Mouse (Mus musculus): ENCODE results near the gene Csrp1.

Csrp1 gene

GRCm38 (mm10) chr1:135719983-135720382 is at the start of gene Csrp1:
Csrp1 (plus strand) TSS chr1:135720061.
- in situ Hi-C loops (cut with MboI, MseI) = loop anchor here (10.0 kb wide), 1 partner anchor 65 kb away; no protein-coding TSS in a partner anchor

DNA sequence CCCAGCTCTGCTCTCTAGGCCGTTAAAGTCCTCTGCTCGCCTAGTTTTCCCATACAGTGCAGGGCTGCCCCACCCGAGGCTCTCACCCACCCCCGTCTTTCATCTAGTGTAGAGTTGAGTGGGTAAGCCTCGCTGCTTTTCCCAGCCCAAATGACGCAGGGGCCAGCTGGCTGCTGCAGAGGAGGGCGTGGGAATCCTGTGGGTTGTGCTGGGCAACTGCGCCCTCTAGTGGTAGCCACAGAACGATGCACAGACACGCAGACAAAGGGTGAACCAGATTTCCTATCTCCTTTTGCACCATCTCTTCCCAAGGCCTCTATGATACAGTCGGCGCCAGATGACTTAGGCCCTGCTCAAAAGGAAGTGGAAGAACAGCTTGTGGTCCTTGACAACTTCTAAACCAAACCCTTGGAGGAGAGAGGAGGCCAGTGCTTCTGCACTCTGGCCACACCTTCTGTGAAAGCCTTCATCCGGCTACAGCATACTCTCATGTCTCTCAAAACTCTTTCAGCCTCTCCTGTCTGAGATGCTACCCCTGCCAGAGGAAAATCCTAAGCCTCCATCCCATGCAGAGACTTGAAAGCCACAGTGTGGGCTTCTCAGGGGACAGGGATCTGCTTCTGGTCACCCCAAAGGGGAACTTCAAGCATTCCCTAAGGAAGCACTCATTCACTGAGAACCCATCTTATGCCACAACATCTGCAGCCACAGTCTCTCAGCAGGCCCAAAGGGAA is 49.3 kb upstream of the Csrp1 start:
- in situ Hi-C loops (cut with MboI, MseI) = loop anchor here (5.0 kb wide), 1 partner anchor 123 kb away; no protein-coding TSS in a partner anchor

DNA sequence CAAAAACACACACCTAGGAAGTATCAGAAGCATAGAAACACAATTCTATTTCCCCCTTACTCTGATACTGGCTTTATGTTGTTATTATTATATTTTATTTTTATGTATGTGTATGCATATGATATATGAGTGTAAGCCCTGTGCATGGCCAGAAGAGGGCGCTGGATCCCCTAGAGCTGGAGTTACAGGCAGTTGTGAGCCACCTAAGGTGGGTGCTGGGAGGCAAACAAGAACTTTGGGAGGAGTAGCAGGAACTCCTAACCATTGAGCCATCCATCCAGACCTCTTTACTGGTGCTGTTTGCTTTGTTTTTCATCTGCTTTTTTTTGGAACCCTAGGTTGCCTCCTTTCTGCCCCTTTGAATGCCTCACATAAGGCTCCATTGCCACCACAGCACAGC is 48.5 kb upstream of the Csrp1 start:
- in situ Hi-C loops (cut with MboI, MseI) = loop anchor here (5.0 kb wide), 1 partner anchor 124 kb away; no protein-coding TSS in a partner anchor

DNA sequence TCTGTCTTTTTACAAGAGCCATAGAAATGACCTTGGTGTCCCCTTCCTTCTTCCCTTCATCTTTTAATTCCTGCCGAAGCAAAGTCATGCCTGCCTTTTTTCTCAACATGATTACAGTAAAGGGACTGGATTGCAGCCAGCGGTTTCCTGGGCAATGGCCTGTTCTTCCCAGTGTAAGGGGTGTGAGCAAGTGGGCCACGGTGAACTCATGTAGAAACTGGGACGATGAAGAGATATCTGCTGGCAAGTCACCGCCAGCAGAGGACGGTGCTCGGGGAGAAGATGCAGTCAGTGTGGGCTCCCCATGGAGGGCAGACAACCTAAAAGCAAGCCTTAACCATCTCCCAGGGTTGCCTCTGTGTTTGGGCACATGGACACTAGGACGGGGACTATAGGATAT is 47.9 kb upstream of the Csrp1 start:
- in situ Hi-C loops (cut with MboI, MseI) = loop anchor here (5.0 kb wide), 1 partner anchor 125 kb away; no protein-coding TSS in a partner anchor

DNA sequence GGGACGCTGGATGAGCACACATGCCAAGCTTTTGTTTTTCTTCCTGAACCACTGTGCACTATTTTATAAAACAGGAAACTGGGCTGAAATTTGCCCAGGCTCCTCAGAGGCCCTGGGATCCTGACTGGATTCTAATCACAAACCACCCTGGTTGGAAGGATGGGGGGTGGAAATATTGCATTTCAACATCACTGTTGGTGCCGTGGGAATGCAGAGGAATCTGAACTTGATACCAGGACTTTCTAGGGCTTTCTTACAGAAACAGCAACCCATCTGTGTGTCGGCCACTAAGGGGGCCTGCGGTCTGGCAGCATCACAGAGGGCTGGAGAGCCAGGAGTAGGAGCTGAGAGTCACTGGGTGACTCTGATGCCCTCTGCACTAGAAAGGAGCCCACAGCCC is 47.5 kb upstream of the Csrp1 start:
- in situ Hi-C loops (cut with MboI, MseI) = loop anchor here (5.0 kb wide), 1 partner anchor 125 kb away; no protein-coding TSS in a partner anchor

GRCm38 (mm10) chr1:135673423-135673822 is 46.4 kb upstream of the Csrp1 start:
- in situ Hi-C loops (cut with MboI, MseI) = loop anchor here (5.0 kb wide), 1 partner anchor 126 kb away; no protein-coding TSS in a partner anchor

DNA sequence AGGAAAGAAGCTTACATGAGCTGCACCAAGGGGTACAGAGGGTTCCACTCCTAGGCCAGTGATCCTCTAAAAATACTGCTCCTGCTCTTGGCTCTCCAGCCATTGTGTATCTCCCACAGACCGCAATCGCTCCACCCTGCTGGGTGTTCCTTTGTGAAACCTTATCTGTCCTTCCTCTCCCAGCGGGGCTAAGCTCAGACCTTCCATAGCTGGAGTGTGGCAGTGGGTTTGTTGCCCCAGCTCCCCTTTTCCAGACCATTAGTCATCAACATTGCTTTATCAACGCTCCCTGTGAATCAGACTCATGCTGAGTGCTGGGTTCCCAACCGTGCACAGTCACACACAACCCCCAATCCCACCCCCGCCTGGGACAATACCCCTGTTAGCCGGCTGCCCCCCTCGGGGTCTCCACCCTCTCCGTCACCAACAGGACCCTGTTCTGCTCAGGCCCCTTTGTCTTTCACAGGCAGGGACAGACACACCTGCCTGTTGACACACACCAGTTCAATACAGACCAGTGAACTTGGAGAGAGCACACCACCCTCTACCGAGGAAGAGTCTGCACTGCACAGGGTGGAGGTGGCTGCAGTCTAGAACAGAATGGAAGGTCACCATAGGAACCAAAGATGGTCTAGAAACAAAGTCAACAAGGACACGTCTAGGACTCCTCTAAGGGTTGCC is 44.3 kb upstream of the Csrp1 start:
- in situ Hi-C loops (cut with MboI, MseI) = no loop called here

GRCm38 (mm10) chr1:135676247-135676646 is 43.6 kb upstream of the Csrp1 start:
- in situ Hi-C loops (cut with MboI, MseI) = no loop called here

- in situ Hi-C loops (cut with MboI, MseI) = no loop called here
These were observed 42.8 kb upstream of the Csrp1 start for GRCm38 (mm10) chr1:135676938-135677682.

DNA sequence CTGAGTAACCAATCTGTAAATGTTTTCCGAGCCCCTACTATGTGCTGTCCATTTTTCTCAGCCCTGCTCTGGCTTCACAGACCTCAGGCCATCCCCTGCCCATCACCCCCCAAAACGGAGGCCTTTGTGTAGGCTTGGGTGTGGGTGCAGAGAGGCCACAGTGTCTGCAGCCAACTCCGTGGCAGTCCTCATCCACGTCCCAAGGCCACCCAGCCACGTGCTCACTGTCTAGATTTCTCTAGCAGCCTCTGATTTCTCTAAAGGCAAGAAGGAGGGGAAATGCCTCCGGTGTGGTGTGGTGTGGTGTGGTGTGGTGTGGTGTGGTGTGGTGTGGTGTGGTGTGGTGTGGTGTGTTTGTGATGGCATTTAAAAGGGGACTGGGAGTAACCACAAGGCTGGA is 41.7 kb upstream of the Csrp1 start:
- in situ Hi-C loops (cut with MboI, MseI) = no loop called here

GRCm38 (mm10) chr1:135680716-135681115 is 39.1 kb upstream of the Csrp1 start:
- in situ Hi-C loops (cut with MboI, MseI) = no loop called here

DNA sequence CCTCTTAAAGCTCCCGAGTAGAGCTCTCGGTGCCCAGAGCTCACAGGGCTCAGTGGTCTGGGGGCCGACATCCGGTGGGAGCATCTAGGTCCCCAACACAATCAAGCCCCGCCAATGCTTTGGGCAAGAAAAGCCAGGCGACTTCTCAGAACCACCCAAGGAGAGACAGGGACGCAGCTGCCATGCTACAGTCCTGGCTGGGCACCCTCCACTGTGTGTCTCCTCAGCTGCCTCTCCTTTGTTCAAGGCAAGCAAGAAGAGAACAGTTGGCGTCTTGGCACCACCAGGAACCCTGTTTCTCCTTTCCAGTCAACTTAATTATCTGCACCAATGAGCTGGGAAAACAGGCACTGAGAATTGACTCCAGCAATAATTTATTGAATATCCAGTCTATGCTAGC is 38.7 kb upstream of the Csrp1 start:
- in situ Hi-C loops (cut with MboI, MseI) = no loop called here

DNA sequence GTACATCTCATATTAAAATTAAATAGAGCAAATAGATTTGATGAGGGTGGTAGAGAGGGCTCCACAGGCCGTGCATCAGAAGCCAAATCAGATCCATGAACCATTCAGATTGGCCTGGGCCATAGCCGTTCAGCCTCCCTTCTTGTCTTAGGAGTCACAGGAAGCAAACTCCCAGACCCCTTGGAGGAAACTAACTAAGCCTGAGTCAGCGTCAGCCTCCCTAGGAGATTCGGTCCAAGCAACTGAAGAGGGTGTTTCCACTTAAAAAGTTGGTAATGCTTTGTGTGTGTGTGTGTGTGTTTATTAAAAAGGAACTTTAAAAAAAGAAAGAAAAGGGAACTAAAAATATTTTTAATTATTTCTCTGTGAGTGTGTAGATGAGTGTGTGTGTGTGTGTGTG is 35.0 kb upstream of the Csrp1 start:
- in situ Hi-C loops (cut with MboI, MseI) = no loop called here

DNA sequence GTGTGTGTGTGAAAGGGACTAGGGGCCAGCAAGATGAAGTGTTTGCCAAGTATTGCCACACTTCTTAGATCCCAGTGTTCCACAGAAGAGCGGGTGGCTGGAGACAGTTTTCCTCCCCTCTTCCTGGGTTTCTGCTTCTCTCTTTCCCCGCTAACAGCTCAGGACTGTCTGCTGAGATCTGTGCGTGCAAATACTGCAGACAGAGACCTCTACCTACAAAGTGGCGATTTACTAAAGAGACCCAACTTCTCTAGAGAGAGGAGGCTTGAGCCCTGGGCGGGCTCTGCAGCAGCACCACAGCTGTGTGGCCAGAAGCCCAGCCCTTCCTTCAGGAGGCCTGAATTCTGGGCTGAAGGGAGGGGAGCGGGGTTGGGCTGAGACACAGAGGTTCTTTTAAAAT is 34.5 kb upstream of the Csrp1 start:
- in situ Hi-C loops (cut with MboI, MseI) = no loop called here

GRCm38 (mm10) chr1:135686792-135687510 is 32.9 kb upstream of the Csrp1 start:
- in situ Hi-C loops (cut with MboI, MseI) = no loop called here

DNA sequence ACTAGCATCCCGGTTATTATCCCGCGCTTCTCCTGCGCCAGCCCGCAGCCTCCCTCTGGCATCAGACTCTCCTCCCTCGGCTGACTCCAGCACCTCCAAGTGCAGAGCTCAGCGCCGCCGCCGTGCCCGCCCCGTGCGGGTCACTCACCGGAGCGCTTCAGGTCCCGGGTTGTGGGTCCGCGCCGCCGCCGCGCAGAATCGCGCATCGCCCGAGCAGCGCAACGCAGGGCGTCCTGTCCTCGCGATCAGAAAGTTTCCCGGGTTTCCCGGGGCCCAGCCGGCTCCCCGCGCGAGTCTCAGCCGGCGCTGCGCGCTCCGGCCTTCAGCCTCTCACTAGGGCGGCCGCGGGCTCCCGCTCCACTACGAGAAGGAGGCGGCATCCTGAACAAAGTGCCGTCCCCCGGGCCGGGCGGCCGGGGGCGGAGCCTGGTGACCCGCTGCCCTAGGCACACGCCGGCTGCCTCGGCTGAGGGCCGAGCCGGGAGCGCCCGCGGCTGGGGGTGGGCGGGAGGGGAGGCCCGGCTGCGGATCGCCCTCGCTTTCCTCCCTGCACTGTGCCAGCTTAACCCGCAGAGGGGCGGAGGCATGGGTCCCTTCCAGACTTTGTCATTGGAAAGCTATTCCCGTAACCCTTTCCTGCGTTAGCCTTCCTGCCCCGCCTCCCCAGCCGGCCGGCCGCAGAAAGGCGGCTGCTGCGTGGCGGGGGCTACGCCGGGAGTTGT is 31.9 kb upstream of the Csrp1 start:
- in situ Hi-C loops (cut with MboI, MseI) = no loop called here

DNA sequence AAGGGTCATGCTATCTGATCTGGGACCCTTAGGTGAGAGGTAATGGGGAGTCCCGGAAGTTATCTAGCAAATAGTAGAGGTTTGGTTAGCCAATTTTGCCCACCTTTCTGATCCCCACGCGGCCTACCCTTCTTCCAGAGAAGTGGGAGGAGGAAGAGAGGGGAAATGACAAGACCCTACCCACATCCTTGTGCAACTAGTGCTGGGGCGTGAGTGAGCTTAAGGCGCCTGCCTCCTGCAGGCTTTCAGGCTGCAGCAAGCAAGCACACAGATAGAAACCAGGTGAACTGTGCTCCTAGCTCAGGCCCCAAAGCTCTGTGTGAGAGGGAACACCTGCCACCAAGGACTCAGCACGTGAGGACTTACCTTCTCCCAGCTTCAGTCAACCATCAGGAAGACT is 31.2 kb upstream of the Csrp1 start:
- in situ Hi-C loops (cut with MboI, MseI) = no loop called here

GRCm38 (mm10) chr1:135690784-135691416 is 29.0 kb upstream of the Csrp1 start:
- in situ Hi-C loops (cut with MboI, MseI) = no loop called here

DNA sequence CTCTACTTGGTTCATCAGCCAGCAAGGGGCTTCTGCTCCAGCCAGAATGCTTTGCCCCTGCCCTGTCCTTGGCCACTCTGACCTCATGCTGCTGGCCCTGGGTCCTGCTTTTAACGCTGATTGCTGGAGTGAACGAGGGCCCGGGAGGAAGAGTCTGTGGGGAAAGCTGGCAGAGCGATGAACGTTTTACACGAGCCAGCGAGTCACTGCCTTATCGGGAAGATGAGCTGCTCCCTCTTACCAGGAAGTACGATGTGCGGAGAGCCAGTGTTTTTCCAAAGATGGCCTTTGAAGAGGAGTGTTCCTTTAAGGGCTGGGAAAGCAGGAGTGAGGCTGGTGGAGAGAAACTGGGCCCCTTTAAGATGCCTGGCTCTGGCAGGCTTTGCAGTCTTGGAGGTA is 28.4 kb upstream of the Csrp1 start:
- in situ Hi-C loops (cut with MboI, MseI) = no loop called here

DNA sequence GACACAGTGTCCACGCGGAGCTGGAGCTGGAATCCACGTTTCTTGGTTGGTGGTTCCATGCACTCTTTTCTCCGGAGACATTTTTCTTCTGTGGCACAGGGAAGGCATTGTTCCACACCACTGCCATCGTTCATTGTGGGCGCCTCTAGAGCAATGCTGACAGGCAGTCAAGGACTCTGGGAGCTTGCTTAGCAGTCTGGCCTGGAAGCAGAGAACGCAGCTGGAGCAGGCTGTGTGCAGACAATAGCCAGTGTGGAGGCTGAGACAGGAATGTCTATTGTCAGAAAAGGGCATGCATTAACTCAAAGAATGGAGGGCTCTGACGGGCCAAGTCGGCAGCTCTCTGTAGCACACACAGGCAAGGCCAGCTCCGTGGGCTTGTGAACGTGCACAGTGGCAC is 25.7 kb upstream of the Csrp1 start:
- in situ Hi-C loops (cut with MboI, MseI) = no loop called here

Measured in T-helper 2 cell (primary cell).